Mouse (Mus musculus) cerebellum, adult 18-20 months (tissue): ENCODE data around the gene Smpd3.
A peak's percentile ranks its signal among the peaks of the same experiment; 100 is the strongest.

Experiments
- DNase-seq, 2 experiments: peaks; one replicate each; pipeline ENCODE4 v3.0.0; 2021

The Smpd3 gene

DNA sequence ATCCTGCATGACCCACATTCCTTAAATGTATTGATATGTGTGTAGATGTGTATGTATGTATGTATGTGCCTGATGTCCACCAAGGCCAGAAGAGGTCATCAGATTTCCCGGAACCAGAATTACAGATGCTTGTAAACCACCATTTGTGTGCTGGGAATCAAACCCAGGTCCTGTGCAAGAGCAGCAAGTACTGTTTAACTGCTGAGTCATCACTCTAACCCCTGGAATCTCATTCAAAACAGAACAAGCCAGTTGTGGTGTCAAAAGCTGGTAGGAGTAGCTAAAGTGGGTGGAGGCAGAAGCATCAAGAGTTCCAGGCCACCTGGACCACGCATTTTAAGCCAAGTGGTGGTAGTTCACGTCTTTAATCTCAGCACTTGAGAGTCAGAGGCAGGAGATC, 123.8 kb downstream of the Smpd3 start:
- DNase-seq: no peak

DNA sequence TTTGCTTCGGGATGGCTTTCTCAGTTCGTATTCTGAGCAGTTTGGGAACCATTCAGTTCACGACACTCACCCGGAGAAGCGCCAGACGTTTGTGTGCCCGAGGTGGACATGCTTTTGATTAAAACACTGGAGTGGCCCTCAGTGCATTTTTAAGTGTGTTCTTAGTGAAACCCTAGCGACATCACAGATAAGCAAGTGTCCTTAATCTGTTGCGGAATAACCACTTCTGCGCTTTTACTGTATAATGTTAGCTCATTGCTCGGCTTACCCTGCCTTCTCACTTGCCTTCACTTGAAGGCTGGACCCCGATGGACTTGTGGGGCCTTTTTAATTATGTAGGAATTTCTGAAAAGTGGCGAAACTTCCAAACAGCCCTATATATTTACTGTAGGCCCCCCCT, 126.4 kb downstream of the Smpd3 start:
- DNase-seq: no peak

DNA sequence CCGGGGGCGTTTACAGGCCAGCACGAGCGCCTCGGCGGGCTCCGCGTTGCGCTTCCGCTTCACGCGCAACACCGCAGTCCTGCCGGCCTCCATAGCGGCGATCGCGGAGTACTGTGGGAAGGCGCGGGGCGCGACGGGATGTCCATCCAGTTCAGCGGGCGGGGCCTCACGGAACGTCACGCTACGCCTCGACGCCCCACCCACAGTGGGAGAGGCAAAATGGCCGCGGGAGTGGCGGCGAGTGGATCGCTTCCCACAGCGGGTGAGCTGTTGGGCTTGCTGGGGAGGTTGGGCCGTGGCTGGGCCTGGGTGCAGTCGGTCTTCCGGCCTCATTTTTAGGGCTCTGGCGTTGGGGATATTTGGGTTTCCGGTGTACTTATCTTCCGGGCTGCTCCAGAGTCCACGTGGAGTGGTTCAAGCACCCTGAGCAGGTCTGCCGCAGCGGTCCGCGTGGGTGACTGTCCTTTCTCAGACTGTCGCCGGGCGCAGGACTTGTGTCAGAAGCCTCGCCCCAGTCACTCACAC, 126.9 kb downstream of the Smpd3 start, which contains the start of the genes Slc7a6os and Prmt7:
Gene Slc7a6os (minus strand): TSS at position 115 of the 525 bp plus-strand sequence.
Gene Prmt7 (plus strand): TSS at position 116 of the 525 bp plus-strand sequence.
- peak; percentile 96 to 98 for DNase-seq

DNA sequence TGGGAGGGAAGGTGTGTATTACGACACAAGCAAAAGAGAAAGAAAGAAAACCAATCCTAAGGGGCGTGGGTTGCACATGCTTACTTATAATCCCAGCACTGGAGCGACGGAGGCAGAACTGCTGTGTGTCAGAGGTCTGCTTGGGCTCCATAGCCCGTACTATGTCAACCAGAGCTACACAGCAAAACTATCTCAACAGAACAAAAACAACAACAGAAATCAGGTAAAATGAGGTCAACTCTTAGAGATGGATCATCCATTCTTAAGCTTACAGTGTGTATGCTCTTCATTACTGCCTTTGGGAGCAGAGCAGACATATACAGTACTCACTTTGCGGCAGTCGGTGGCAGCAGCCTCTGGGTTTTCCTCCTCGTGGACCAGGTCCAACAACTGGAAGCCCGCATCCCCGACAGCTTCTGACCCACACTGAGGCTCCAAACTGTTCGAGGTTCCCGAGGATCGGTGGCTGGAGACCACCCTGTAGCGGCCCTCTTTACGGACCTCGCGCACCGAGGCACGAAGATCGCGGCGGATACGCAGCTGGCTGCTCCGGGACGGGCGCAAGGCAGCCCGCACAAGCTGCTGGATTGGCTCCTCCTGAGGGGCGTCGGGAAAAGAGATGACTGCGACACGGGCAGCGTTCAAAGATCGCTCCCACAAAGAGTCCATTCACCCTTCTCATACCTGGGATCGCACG, 127.6 kb downstream of the Smpd3 start:
- DNase-seq: peak; percentile 11 to 36
